ENCODE assay signal across 19 mouse cellular contexts in the genomic region with DNA sequence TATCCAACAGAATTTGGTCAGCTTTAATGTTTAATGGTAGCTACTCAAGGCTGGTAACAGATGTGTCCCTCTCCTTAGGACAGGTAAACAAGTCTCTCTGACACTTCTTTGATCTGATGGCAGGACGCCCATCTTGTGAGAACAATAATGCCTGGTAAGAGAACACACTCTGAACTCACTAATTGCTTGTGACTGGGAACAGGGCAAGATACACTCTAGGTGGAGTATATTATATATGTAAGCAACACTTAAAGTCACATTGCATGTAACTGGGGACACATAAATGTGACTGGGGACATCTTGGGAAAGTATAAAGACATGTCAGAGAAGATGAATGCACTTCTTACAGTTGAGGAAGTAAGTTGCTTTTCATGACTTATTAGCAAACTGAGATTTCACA. TPM values are rescaled to one million over a fixed set of nuclear protein-coding genes. Genes with fewer than 3 reads are reported as not detected.
A peak's percentile ranks its signal among the peaks of the same experiment; 100 is the strongest.
DNase-seq lines count a peak whose midpoint lies in the region; ATAC-seq lines count a peak whose summit lies in the region.
"Had no signal": no experiment of that assay in that cellular context is flagged by ENCODE, and none has a peak within 500 bp of the region (broad histone marks: within the 10 kb centered on the region; RNA-seq: fewer than 3 reads in every experiment).

No protein-coding gene starts in this region.

- no peak overlapping the region for H3K9ac ChIP-seq in forebrain, embryonic 13.5 days
- no peak overlapping the region for H3K9ac ChIP-seq in forebrain, embryonic 14.5 days (ENCODE audit: low read length)
- no peak overlapping the region for H3K9ac ChIP-seq in hindbrain, embryonic 16.5 days (ENCODE audit: low read depth, low read length)
- no peak overlapping the region for H3K9ac ChIP-seq in hindbrain, embryonic 13.5 days
- H3K9ac ChIP-seq in midbrain, embryonic 15.5 days, result no peak overlapping the region
- H3K9ac ChIP-seq in midbrain, embryonic 14.5 days (replicated peaks; ENCODE audit: low read length), result no peak overlapping the region
- H3K9ac ChIP-seq in neural tube, embryonic 14.5 days (replicated peaks; ENCODE audit: low read depth, low read length), result no peak overlapping the region
- H3K9ac ChIP-seq: embryonic facial prominence, embryonic 13.5 days; embryonic facial prominence, embryonic 15.5 days; forebrain, embryonic 15.5 days had no signal

- 0 out of 2 replicates have a peak, but pooled peaks have one; percentile 51 for ATAC-seq in forebrain, embryonic 13.5 days
- ATAC-seq in forebrain, embryonic 14.5 days, result no peak
- 0 out of 2 replicates have a peak, but pooled peaks have one; percentile 17 for ATAC-seq in hindbrain, embryonic 16.5 days
- ATAC-seq in hindbrain, embryonic 13.5 days (ENCODE audit: low FRiP score), result no peak
- ATAC-seq in midbrain, embryonic 15.5 days (replicated peaks), result peak; percentile 30; the same call in 1 of the 2 replicates
- ATAC-seq in midbrain, embryonic 14.5 days (ENCODE audit: low FRiP score, low TSS enrichment), result no peak; the same call in 1 of the 2 replicates
- peak; percentile 24; the same call in 1 of the 2 replicates for ATAC-seq in neural tube, embryonic 14.5 days (ENCODE audit: low read depth)

- DNase-seq in forebrain, embryonic 14.5 days (ENCODE audit: low spot score), result no peak
- no peak for DNase-seq in midbrain, embryonic 14.5 days
- DNase-seq in neural tube, embryonic 10.5 days (ENCODE audit: extremely low spot score, low spot score), result no peak
- DNase-seq: adrenal gland, postnatal 10 days; adrenal gland, postnatal 25 days; cerebellum, adult 11 months; cerebellum, adult 18-20 months; cerebellum, adult 8-10 months; cerebellum, postnatal 36 days had no signal

- WGBS in forebrain, embryonic 13.5 days, result 84% methylated on average over 1 of the region's 1 CpGs
- WGBS in forebrain, embryonic 14.5 days, result 69% methylated on average over 1 of the region's 1 CpGs
- 88% methylated on average over 1 of the region's 1 CpGs for WGBS in hindbrain, embryonic 16.5 days
- 95% methylated on average over 1 of the region's 1 CpGs for WGBS in hindbrain, embryonic 13.5 days
- 100% methylated on average over 1 of the region's 1 CpGs for WGBS in midbrain, embryonic 15.5 days
- 93% methylated on average over 1 of the region's 1 CpGs for WGBS in midbrain, embryonic 14.5 days
- 86% methylated on average over 1 of the region's 1 CpGs for WGBS in neural tube, embryonic 14.5 days

- no peaks in the 10 kb centered on the region for H3K27me3 ChIP-seq in forebrain, embryonic 13.5 days
- no peaks in the 10 kb centered on the region for H3K27me3 ChIP-seq in forebrain, embryonic 14.5 days (replicated peaks; ENCODE audit: control insufficient read depth, insufficient read depth, low read length)
- H3K27me3 ChIP-seq in hindbrain, embryonic 16.5 days (replicated peaks; ENCODE audit: control insufficient read depth, insufficient read depth, low read length), result no peaks in the 10 kb centered on the region
- H3K27me3 ChIP-seq in hindbrain, embryonic 13.5 days, result no peaks in the 10 kb centered on the region
- no peaks in the 10 kb centered on the region for H3K27me3 ChIP-seq in midbrain, embryonic 15.5 days (replicated peaks)
- no peaks in the 10 kb centered on the region for H3K27me3 ChIP-seq in midbrain, embryonic 14.5 days (ENCODE audit: control insufficient read depth, insufficient read depth, low read length)
- H3K27me3 ChIP-seq in neural tube, embryonic 14.5 days (ENCODE audit: control insufficient read depth, insufficient read depth, low read length), result no peaks in the 10 kb centered on the region
- H3K27me3 ChIP-seq: embryonic facial prominence, embryonic 13.5 days; embryonic facial prominence, embryonic 15.5 days; forebrain, embryonic 15.5 days had no signal

- H3K4me1 ChIP-seq in forebrain, embryonic 13.5 days, result no peaks in the 10 kb centered on the region
- no peaks in the 10 kb centered on the region for H3K4me1 ChIP-seq in forebrain, embryonic 14.5 days (ENCODE audit: control insufficient read depth, insufficient read depth, low read length)
- no peaks in the 10 kb centered on the region for H3K4me1 ChIP-seq in hindbrain, embryonic 16.5 days (ENCODE audit: control insufficient read depth, insufficient read depth, low read depth, low read length)
- H3K4me1 ChIP-seq in hindbrain, embryonic 13.5 days (replicated peaks), result no peaks in the 10 kb centered on the region
- H3K4me1 ChIP-seq in midbrain, embryonic 15.5 days, result no peaks in the 10 kb centered on the region
- H3K4me1 ChIP-seq in midbrain, embryonic 14.5 days (ENCODE audit: control insufficient read depth, insufficient read depth, low read length), result no peaks in the 10 kb centered on the region
- H3K4me1 ChIP-seq in neural tube, embryonic 14.5 days (ENCODE audit: control insufficient read depth, insufficient read depth, low read length), result no peaks in the 10 kb centered on the region
- H3K4me1 ChIP-seq: embryonic facial prominence, embryonic 13.5 days; embryonic facial prominence, embryonic 15.5 days; forebrain, embryonic 10.5 days; forebrain, embryonic 15.5 days had no signal

- no peak overlapping the region for H3K4me2 ChIP-seq in forebrain, embryonic 13.5 days
- H3K4me2 ChIP-seq in forebrain, embryonic 14.5 days (ENCODE audit: low read length), result no peak overlapping the region
- no peak overlapping the region for H3K4me2 ChIP-seq in hindbrain, embryonic 16.5 days (ENCODE audit: low read length)
- H3K4me2 ChIP-seq in hindbrain, embryonic 13.5 days, result no peak overlapping the region
- no peak overlapping the region for H3K4me2 ChIP-seq in midbrain, embryonic 15.5 days
- H3K4me2 ChIP-seq in midbrain, embryonic 14.5 days (ENCODE audit: low read length), result no peak overlapping the region
- no peak overlapping the region for H3K4me2 ChIP-seq in neural tube, embryonic 14.5 days (ENCODE audit: low read depth, low read length)
- H3K4me2 ChIP-seq: embryonic facial prominence, embryonic 13.5 days; embryonic facial prominence, embryonic 15.5 days; forebrain, embryonic 15.5 days had no signal

- H3K4me3 ChIP-seq in forebrain, embryonic 13.5 days, result no peak overlapping the region
- no peak overlapping the region for H3K4me3 ChIP-seq in forebrain, embryonic 14.5 days (ENCODE audit: low read depth, low read length)
- no peak overlapping the region for H3K4me3 ChIP-seq in hindbrain, embryonic 16.5 days (ENCODE audit: low read length)
- no peak overlapping the region for H3K4me3 ChIP-seq in hindbrain, embryonic 13.5 days
- H3K4me3 ChIP-seq in midbrain, embryonic 15.5 days, result no peak overlapping the region
- H3K4me3 ChIP-seq in midbrain, embryonic 14.5 days (replicated peaks; ENCODE audit: low read depth, low read length), result no peak overlapping the region
- no peak overlapping the region for H3K4me3 ChIP-seq in neural tube, embryonic 14.5 days (ENCODE audit: low read depth, low read length)
- H3K4me3 ChIP-seq: embryonic facial prominence, embryonic 13.5 days; embryonic facial prominence, embryonic 15.5 days; erythroblast, embryonic 14.5 days; forebrain, embryonic 10.5 days; forebrain, embryonic 15.5 days had no signal

- no peaks in the 10 kb centered on the region for H3K9me3 ChIP-seq in forebrain, embryonic 13.5 days (replicated peaks)
- no peaks in the 10 kb centered on the region for H3K9me3 ChIP-seq in forebrain, embryonic 14.5 days (replicated peaks; ENCODE audit: control insufficient read depth, low read length)
- H3K9me3 ChIP-seq in hindbrain, embryonic 16.5 days (ENCODE audit: control insufficient read depth, low read length), result no peaks in the 10 kb centered on the region
- no peaks in the 10 kb centered on the region for H3K9me3 ChIP-seq in hindbrain, embryonic 13.5 days
- H3K9me3 ChIP-seq in midbrain, embryonic 15.5 days, result no peaks in the 10 kb centered on the region
- H3K9me3 ChIP-seq in midbrain, embryonic 14.5 days (ENCODE audit: control insufficient read depth, low read length), result no peaks in the 10 kb centered on the region
- H3K9me3 ChIP-seq in neural tube, embryonic 14.5 days (ENCODE audit: control insufficient read depth, low read length), result no peaks in the 10 kb centered on the region
- H3K9me3 ChIP-seq: embryonic facial prominence, embryonic 13.5 days; embryonic facial prominence, embryonic 15.5 days; forebrain, embryonic 10.5 days; forebrain, embryonic 15.5 days had no signal

- no peak overlapping the region for H3K27ac ChIP-seq in forebrain, embryonic 13.5 days
- H3K27ac ChIP-seq in forebrain, embryonic 14.5 days (ENCODE audit: low read depth, low read length), result no peak overlapping the region
- no peak overlapping the region for H3K27ac ChIP-seq in hindbrain, embryonic 16.5 days (ENCODE audit: low read depth, low read length)
- no peak overlapping the region for H3K27ac ChIP-seq in hindbrain, embryonic 13.5 days
- H3K27ac ChIP-seq in midbrain, embryonic 15.5 days, result no peak overlapping the region
- no peak overlapping the region for H3K27ac ChIP-seq in midbrain, embryonic 14.5 days (replicated peaks; ENCODE audit: low read depth, low read length)
- H3K27ac ChIP-seq in neural tube, embryonic 14.5 days (ENCODE audit: low read depth, low read length), result no peak overlapping the region
- H3K27ac ChIP-seq: embryonic facial prominence, embryonic 13.5 days; embryonic facial prominence, embryonic 15.5 days; forebrain, embryonic 10.5 days; forebrain, embryonic 15.5 days had no signal

- peaks cover 43% of the 10 kb centered on the region for H3K36me3 ChIP-seq in forebrain, embryonic 13.5 days (ENCODE audit: poor library complexity, severe bottlenecking)
- peaks cover 37% of the 10 kb centered on the region for H3K36me3 ChIP-seq in forebrain, embryonic 14.5 days (ENCODE audit: control insufficient read depth, insufficient read depth, low read length)
- peaks cover 10% of the 10 kb centered on the region for H3K36me3 ChIP-seq in hindbrain, embryonic 16.5 days (ENCODE audit: control insufficient read depth, insufficient read depth, low read length)
- peaks cover 54% of the 10 kb centered on the region for H3K36me3 ChIP-seq in hindbrain, embryonic 13.5 days
- peaks cover 16% of the 10 kb centered on the region for H3K36me3 ChIP-seq in midbrain, embryonic 15.5 days (replicated peaks)
- H3K36me3 ChIP-seq in midbrain, embryonic 14.5 days (ENCODE audit: control insufficient read depth, insufficient read depth, low read length), result peaks cover 49% of the 10 kb centered on the region
- peaks cover 10% of the 10 kb centered on the region for H3K36me3 ChIP-seq in neural tube, embryonic 14.5 days (ENCODE audit: control insufficient read depth, insufficient read depth, low read length)

RNA-seq across cellular contexts. Expression of gene Cep162, which starts 7.7 kb away (rescaled TPM):
- polyA plus RNA-seq in forebrain, embryonic 13.5 days (2015; fragmentation: Nextera tagmentation; extraction: Ambion mirVana), result 8.3 and 9.0 TPM in 2 replicates
- polyA plus RNA-seq in forebrain, embryonic 14.5 days (2014; fragmentation: Nextera tagmentation; extraction: Ambion mirVana), result 5.7 and 6.5 TPM in 2 replicates
- 5.9 and 6.6 TPM in 2 replicates for polyA plus RNA-seq in hindbrain, embryonic 16.5 days (2015; fragmentation: Nextera tagmentation; extraction: Ambion mirVana)
- polyA plus RNA-seq in hindbrain, embryonic 13.5 days (2015; fragmentation: Nextera tagmentation; extraction: Ambion mirVana), result 7.8 and 8.3 TPM in 2 replicates
- 7.5 and 8.2 TPM in 2 replicates for polyA plus RNA-seq in midbrain, embryonic 15.5 days (2015; fragmentation: Nextera tagmentation; extraction: Ambion mirVana)
- polyA plus RNA-seq in midbrain, embryonic 14.5 days (2014; fragmentation: Nextera tagmentation; extraction: Ambion mirVana), result 6.9 and 9.0 TPM in 2 replicates
- 8.2 and 8.5 TPM in 2 replicates for polyA plus RNA-seq in neural tube, embryonic 14.5 days (2014; fragmentation: Nextera tagmentation; extraction: Ambion mirVana)

Comparison
In these comparisons a context has a peak if more than half of its experiments do, and no peak if none do; other contexts are left out.
1. ATAC-seq: peak in forebrain, embryonic 13.5 days (single experiment), hindbrain, embryonic 16.5 days (single experiment), midbrain, embryonic 15.5 days (single experiment) and neural tube, embryonic 14.5 days (single experiment); none in forebrain, embryonic 14.5 days (single experiment), hindbrain, embryonic 13.5 days (single experiment) and midbrain, embryonic 14.5 days (single experiment).